Mouse (Mus musculus) neutrophil, adult 59 days (primary cell): Measurements from ENCODE around the gene Hdlbp. TPM values are rescaled to one million over a fixed set of nuclear protein-coding genes. Genes with fewer than 3 reads are reported as not detected.

Experiments used
- total RNA-seq, 2 experiments: library from RNA; stranded (reverse); gene quantifications; 1 replicate in 1 of 2; 2 replicates in 1 of 2; pipeline ENCODE4 v1.2.4; 2023

The Hdlbp gene
- 100 to 1,000 TPM; 138 to 149 TPM for total RNA-seq

GRCm38 (mm10) chr1:93478586-93479475 is at the start of gene Hdlbp:
Gene Hdlbp (minus strand): TSS chr1:93478815.

GRCm38 (mm10) chr1:93511585-93512350 is 33.2 kb upstream of the Hdlbp start, which contains the start of gene Farp2:
Gene Farp2 (plus strand): TSS chr1:93512079.

GRCm38 (mm10) chr1:93373665-93374064 is 105.0 kb downstream of the Hdlbp start, which contains the start of gene Ano7:
Gene Ano7 (plus strand): TSS chr1:93373930.

Other genes starting within 250 kb of the Hdlbp start
- gene Sned1, start 243.0 kb downstream of the Hdlbp start, total RNA-seq, result 1 to 10 TPM; 6.9 to 8.3 TPM
- 10 to 100 TPM; 10.7 to 14.1 TPM for gene Mterf4, start 172.9 kb downstream of the Hdlbp start, total RNA-seq
- 10 to 100 TPM; 14.0 to 15.6 TPM for gene Ppp1r7, start 136.0 kb downstream of the Hdlbp start, total RNA-seq
- gene Pask, start 135.3 kb downstream of the Hdlbp start, total RNA-seq, result 1 to 10 TPM; 7.5 to 9.2 TPM
- not detected for gene Ano7, start 104.9 kb downstream of the Hdlbp start, total RNA-seq
- gene Farp2, start 33.3 kb upstream of the Hdlbp start, total RNA-seq, result 1 to 10 TPM; 1.7 to 3.1 TPM
- 10 to 100 TPM; 39.4 to 51.7 TPM for gene Stk25, start 179.8 kb upstream of the Hdlbp start, total RNA-seq
- gene Bok, start 206.8 kb upstream of the Hdlbp start, total RNA-seq, result not detected